Mouse (Mus musculus) urinary bladder, adult 18-20 months (tissue): ENCODE data around the gene Olfr1366.
"Not testable (repeated sequence)": the region's sequence is repeated elsewhere in the genome, so short reads cannot be mapped to it uniquely, and the experiment has no call there.

Experiments
- DNase-seq, 2 experiments: peaks; one replicate each; pipeline ENCODE4 v3.0.0; 2022; ENCODE audit warnings: low spot score in 2 of 2, mixed read lengths in 2 of 2

Olfr1366 gene

DNA sequence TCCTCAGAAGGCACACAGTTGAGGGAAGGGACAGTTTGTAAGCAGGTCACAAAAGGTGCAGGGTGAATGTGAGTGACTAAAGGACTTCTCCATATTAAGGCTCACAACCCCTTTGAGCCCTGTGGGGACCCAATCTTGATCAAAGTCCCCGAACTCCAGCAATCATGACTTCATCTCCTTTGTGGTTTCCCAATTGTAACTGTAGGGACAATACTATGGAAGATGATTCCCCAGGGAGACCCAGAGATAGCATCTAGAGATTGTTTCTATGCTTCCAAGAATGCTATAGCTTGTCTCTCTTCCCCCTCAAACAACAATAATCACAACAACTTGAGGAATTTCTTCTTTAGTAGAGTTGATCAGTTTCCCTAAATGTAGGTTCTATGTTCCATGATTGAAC is at the start of gene Olfr1366:
TSS of gene Olfr1366 (minus strand) at position 101 of the 400 bp plus-strand sequence.
- DNase-seq, result no peak

DNA sequence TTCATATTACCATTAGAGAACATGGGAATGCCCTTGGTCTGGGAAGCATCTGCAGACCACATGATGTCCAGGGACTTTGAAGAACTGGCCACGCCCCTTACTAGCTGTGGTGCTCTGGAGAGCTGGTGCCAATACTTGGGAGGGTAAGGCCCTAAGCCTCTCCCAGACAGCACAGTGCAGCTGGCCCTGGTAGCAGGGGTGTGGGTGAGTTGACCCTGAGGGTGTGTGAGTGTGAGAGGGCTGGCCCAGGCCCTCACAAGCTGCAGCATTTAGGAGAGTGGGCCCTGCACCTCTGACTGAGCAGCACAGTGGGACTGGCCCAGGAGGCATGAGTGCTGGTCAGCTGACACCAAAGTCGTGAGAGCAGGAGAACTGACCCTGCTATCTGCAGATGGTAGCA is 49.0 kb upstream of the Olfr1366 start:
- no peak for DNase-seq

DNA sequence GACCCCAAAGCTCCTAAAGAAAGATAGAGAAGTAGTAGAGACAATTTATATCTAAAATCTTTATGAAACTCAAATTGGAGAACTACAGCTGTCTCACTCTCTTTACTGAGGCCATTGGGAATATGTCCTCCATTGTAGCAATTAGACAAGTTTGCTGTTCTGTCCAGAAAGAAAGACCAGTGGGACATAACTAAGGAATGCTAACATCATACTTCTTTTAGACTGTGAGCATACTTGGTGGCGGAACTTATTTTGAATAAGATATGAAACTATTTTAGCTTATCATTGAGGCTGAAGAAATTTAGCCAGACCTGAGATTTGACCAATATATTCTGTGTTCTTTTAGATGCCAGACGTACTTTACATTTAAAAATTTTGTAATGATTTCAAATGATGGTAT is 39.1 kb upstream of the Olfr1366 start, which contains the start of gene Olfr1364:
TSS of gene Olfr1364 (minus strand) at position 101 of the 400 bp plus-strand sequence.
- DNase-seq, result no peak

DNA sequence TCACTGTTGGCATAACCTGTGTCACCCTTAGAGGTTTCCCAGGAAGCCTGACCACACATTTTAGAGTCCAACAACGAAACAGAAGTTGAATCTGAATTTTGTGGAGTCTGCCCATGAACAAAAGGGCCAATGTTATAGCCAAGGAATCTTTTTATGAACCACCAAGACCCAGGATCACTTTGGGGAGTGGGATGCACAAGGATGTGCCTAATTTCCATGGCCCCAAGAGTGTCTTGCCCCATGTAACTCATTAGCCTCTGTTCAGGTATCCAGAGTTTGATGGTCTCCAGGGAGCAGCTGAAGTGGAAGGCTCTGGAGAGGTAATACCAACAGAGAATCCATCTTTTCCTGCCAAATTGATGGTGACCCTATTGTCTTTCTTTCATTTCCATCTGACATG is 17.2 kb upstream of the Olfr1366 start, which contains the start of gene Olfr1535:
TSS of gene Olfr1535 (minus strand) at position 101 of the 400 bp plus-strand sequence.
- DNase-seq, result no peak

DNA sequence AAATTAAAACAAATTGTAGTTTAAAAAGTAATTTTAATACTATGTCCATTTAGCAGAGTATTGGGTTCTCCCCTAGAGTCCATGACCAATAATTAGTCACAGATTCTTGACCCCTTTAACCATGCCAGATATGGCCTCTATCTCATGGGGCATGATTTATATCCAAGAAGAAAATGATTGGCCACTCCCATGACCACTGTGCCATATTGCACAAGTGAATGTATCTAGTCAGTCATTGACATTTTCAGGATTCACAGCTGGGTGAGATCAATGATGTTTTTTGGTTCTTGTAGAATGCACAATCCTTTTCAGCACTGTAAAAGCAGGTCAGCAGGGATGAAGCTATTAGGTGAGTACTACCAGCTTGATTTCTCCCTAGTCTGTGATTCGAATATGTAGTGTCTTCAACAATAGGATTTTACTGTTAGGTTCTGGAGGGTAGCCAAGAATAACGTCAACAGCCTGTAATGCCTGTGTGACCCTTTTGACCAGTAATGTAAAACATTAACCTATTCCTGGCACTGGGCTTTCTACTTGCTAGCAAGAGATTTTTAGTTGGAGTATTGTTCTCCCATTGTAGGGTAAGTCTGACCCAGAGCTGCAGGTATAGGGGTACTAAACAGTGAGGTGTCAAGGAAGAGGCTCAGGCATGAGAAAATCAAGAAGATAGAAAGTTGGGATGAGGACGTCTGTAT is 8.0 kb upstream of the Olfr1366 start:
- no peak for DNase-seq

DNA sequence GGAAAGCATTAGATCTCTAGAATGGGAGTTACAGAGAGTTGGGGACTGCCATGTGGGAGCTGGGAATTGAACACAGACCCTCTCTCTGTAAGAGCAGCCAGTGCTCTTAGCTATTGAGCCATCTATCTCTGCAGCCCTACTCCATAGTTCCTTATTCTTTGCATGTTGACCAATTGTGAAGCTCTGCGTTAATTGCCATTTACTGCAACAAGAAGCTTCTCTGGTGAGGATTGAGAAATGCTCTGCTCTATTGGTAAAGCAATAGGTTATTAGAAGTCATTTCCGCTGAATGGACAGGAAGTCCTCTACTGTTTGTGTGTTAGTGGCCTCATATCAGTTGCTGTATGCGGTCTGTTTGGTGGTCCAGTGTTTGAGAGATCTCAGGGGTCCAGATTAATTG is 6.9 kb upstream of the Olfr1366 start:
- no peak for DNase-seq

DNA sequence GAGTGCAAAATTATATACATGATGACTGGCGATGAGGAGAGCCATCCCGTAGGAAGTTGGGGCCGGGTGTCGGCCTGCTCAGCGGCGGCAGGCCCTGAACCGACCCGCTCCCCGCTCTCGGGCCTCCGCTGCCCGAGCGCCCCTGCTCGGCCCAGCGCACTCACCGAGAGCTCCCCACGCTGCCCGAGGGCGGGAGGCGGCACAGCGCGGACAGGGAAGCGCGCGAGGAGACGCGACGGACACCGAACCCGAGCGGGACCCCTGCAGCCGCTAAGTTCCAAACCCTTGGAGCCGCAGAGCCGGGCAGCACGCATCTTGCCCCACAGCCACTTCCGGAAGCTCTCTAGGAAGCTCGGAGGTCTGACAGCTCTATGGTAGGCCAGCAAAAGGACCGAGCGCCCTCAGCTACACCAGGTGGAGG is 11.8 kb downstream of the Olfr1366 start, which contains the start of gene Zkscan8:
TSS of gene Zkscan8 (minus strand) at position 340 of the 421 bp plus-strand sequence.
- peak; percentile 83 to 92 for DNase-seq

DNA sequence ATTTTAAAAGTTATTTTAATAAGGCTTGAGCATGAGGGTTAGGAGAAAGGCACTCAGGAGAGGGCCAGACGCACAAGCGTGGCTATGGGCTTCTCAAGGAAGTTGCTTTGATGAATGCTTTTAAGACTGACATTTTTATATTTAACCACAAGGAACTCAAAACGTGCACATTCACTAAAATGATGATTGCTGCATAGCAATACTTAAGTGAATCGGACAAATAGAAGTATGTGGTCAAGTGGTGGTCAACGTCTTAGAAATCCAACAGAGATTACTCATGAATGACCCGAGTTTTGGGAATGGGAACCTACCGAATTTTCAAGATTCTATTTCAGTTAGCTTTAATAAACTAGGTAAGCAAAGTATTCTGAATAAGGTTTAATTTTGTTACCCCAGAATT is 12.5 kb downstream of the Olfr1366 start:
- no peak for DNase-seq

DNA sequence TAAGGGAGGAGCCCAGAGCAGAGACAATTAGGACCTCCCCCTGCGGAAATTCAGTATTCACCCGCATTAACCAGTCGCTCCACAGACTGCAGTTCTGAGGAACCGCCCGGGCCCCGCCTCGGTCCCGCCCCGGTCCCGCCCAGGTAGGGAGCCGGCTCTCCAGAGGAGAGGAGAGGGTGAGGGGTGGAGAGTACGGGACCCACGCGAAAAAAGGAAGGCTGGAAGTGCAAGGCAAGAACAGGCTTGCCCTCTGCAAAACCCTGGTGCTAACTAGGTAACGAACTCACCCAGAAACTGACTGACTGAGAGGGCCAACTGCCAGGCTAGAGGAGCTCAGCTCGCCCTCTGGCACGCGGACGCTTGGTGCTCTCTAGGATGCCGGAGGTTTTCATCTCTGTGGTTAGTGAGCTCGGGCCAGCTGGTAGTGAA is 36.4 kb downstream of the Olfr1366 start:
- DNase-seq, result peak; percentile 72 to 75

DNA sequence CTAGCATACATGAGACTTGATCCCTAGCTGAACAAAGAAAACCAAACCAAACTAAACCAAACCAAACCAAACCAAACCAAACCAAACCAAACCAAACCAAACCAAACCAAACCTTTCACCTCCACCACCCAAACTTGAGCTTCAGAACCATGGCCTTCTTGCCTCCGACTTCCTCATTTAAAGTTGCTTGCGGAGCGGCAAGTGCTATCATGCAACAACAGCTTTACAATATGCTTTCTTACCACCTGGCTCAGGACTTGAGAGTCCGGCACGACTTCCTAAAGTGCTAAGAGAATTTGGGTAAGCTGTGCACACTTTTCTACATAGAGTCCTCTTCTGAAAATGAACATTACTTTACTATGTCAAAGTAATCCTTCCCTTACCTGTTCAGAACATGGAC is 40.3 kb downstream of the Olfr1366 start:
- DNase-seq, result no peak

DNA sequence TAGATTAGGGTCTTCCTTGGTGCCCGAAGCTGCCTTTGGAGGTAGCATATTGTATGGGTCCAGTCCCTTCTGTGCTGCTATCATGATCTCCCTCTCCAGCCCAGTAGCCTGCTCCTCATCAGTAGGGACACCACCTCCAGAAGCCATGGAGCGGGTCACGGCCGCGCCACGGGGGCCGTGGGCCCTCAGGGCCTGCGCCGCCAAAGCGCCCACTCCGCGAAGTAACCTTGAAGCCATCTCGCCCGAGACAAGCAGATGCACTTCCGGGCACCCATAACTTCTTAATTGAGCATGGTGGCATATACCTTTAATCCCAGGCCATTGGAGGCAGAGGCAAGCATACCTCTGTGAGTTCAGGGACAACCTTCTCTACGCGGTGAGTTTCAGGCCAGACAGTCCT is 41.4 kb downstream of the Olfr1366 start, which contains the start of gene Gm11273:
TSS of gene Gm11273 (minus strand) at position 237 of the 400 bp plus-strand sequence.
- DNase-seq, result not testable (repeated sequence)

DNA sequence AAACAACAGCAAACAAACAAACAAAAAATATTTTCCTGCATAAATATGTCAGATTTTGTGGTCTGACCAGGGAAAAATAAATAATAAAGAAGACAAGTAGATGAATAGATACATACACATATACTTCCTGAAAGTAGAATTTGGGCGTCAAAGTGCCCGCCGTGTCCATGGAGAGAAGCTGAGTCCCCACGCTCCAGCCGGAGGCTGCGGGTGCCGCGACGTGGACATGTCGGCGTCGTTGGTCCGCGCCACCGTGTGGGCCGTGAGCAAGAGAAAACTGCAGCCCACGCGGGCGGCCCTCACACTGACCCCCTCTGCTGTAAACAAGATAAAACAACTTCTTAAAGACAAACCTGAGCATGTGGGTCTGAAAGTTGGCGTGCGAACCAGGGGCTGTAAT is 47.5 kb downstream of the Olfr1366 start, which contains the start of gene AK157302:
TSS of gene AK157302 (plus strand) at position 144 of the 400 bp plus-strand sequence.
- DNase-seq, result no peak

DNA sequence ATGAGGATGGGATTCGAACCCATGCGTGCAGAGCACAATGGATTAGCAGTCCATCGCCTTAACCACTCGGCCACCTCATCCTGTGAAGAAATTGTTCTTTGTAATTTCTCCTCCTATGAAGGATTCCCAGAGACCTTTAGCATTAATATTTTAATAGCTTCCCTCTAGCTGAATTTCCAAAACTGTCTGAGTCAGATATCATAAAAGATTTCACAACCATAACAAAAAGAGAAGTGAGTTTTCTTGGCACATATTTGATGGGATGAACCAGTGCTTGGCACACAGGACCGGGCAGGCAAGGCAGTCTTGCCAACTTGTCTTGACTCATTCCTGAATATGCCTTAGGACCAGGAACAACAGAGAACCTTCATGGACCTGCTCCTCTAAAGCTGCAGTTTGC is 49.8 kb downstream of the Olfr1366 start:
- no peak for DNase-seq

DNA sequence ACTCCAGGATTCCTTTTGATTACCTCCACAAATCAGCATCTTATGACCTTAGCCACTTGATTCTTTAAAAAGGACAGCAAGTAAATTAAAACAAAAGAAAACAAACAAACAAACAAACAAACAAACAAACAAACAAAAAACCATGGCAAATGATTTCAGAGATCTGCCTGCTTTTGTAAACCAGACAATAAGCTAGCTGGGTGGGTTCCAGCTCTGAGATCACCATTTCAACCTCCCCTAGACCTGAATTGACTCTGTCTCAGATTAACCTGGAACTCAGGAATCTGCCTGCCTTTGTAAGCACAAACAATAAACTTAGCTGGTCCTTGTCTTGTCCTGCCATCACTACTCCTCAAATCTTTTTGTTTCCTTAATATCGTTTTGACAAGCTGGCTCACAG is 55.7 kb downstream of the Olfr1366 start:
- no peak for DNase-seq
